Mouse (Mus musculus): Measurements from ENCODE around the gene Rpn2. TPM values are rescaled to one million over a fixed set of nuclear protein-coding genes. Genes with fewer than 3 reads are reported as not detected.

The Rpn2 gene
- polyA plus RNA-seq, 1 experiment from 2014 or later, result 302 TPM

GRCm38 (mm10) chr2:157316358-157316933 is 37.6 kb downstream of the Rpn2 start:
- Histone ChIP-seq H3K27ac (ENCODE audit: low read depth, low read length) (no peak overlapping the region), H3K27me3 (replicated peaks; ENCODE audit: control insufficient read depth, insufficient read depth, low read length) (no peaks in the 10 kb centered on the region), H3K4me2 (no peak overlapping the region), H3K9me3 (ENCODE audit: control insufficient read depth, low read length) (no peaks in the 10 kb centered on the region), H3K36me3 (ENCODE audit: control insufficient read depth, insufficient read depth, low read length) (peaks cover 66% of the 10 kb centered on the region), H3K4me1 (replicated peaks; ENCODE audit: control insufficient read depth, insufficient read depth, low read length) (no peaks in the 10 kb centered on the region), H3K9ac (ENCODE audit: low read depth, low read length) (no peak overlapping the region), H3K4me3 (ENCODE audit: low read depth, low read length) (no peak overlapping the region)
- 94% methylated on average over 14 of the region's 14 CpGs for WGBS
- no peak for DNase-seq (ENCODE audit: low spot score)
- ATAC-seq (replicated peaks; ENCODE audit: low FRiP score), result no peak

GRCm38 (mm10) chr2:157317220-157317619 is 38.4 kb downstream of the Rpn2 start:
- Histone ChIP-seq H3K4me2 (no peak overlapping the region), H3K27me3 (replicated peaks; ENCODE audit: control insufficient read depth, insufficient read depth, low read length) (no peaks in the 10 kb centered on the region), H3K9me3 (ENCODE audit: control insufficient read depth, low read length) (no peaks in the 10 kb centered on the region), H3K4me1 (replicated peaks; ENCODE audit: control insufficient read depth, insufficient read depth, low read length) (no peaks in the 10 kb centered on the region), H3K4me3 (ENCODE audit: low read depth, low read length) (no peak overlapping the region), H3K27ac (ENCODE audit: low read depth, low read length) (no peak overlapping the region), H3K36me3 (ENCODE audit: control insufficient read depth, insufficient read depth, low read length) (peaks cover 72% of the 10 kb centered on the region), H3K9ac (ENCODE audit: low read depth, low read length) (no peak overlapping the region)
- no peak for ATAC-seq (replicated peaks; ENCODE audit: low FRiP score)
- no peak for DNase-seq (ENCODE audit: low spot score)
- 90% methylated on average over 6 of the region's 6 CpGs for WGBS

DNA sequence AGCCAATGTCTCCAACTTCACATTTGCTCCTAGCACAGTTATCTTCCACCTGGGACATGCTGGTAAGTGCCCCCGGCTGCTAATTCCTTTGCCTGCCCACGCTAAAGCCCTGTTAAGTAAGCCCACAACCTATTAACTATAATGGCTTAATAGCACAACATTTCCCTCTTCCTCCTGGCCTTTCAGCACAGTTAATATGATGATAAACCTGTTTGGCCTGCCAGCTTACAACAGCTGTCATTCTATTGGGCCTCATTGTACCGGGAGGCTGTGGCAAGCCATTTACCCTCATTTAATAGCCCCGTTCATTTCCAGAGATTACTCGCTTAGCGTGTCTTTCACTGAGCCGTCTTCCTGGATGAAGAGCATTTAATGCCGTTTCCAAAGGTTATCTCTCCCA is 41.3 kb downstream of the Rpn2 start:
- ATAC-seq (replicated peaks; ENCODE audit: low FRiP score) (no peak), DNase-seq (ENCODE audit: low spot score) (no peak)
- no peak overlapping the region for H3K4me2 ChIP-seq
- H3K4me3 ChIP-seq (ENCODE audit: low read depth, low read length), result no peak overlapping the region
- H3K9me3 ChIP-seq (ENCODE audit: control insufficient read depth, low read length), result no peaks in the 10 kb centered on the region
- H3K27me3 ChIP-seq (replicated peaks; ENCODE audit: control insufficient read depth, insufficient read depth, low read length), result no peaks in the 10 kb centered on the region
- H3K9ac ChIP-seq (ENCODE audit: low read depth, low read length), result no peak overlapping the region
- no peaks in the 10 kb centered on the region for H3K4me1 ChIP-seq (replicated peaks; ENCODE audit: control insufficient read depth, insufficient read depth, low read length)
- WGBS, result 90% methylated on average over 8 of the region's 8 CpGs
- H3K36me3 ChIP-seq (ENCODE audit: control insufficient read depth, insufficient read depth, low read length), result peaks cover 66% of the 10 kb centered on the region
- H3K27ac ChIP-seq (ENCODE audit: low read depth, low read length), result no peak overlapping the region

- Histone ChIP-seq H3K9ac (ENCODE audit: low read depth, low read length) (no peak overlapping the region), H3K4me3 (ENCODE audit: low read depth, low read length) (no peak overlapping the region), H3K4me1 (replicated peaks; ENCODE audit: control insufficient read depth, insufficient read depth, low read length) (no peaks in the 10 kb centered on the region), H3K27ac (ENCODE audit: low read depth, low read length) (no peak overlapping the region), H3K9me3 (ENCODE audit: control insufficient read depth, low read length) (no peaks in the 10 kb centered on the region), H3K4me2 (no peak overlapping the region), H3K27me3 (replicated peaks; ENCODE audit: control insufficient read depth, insufficient read depth, low read length) (no peaks in the 10 kb centered on the region), H3K36me3 (ENCODE audit: control insufficient read depth, insufficient read depth, low read length) (peaks cover 63% of the 10 kb centered on the region)
- 83% methylated on average over 5 of the region's 5 CpGs for WGBS
- ATAC-seq (replicated peaks; ENCODE audit: low FRiP score) (no peak), DNase-seq (ENCODE audit: low spot score) (no peak)
Measured at GRCm38 (mm10) chr2:157320886-157321285, 42.1 kb downstream of the Rpn2 start.

DNA sequence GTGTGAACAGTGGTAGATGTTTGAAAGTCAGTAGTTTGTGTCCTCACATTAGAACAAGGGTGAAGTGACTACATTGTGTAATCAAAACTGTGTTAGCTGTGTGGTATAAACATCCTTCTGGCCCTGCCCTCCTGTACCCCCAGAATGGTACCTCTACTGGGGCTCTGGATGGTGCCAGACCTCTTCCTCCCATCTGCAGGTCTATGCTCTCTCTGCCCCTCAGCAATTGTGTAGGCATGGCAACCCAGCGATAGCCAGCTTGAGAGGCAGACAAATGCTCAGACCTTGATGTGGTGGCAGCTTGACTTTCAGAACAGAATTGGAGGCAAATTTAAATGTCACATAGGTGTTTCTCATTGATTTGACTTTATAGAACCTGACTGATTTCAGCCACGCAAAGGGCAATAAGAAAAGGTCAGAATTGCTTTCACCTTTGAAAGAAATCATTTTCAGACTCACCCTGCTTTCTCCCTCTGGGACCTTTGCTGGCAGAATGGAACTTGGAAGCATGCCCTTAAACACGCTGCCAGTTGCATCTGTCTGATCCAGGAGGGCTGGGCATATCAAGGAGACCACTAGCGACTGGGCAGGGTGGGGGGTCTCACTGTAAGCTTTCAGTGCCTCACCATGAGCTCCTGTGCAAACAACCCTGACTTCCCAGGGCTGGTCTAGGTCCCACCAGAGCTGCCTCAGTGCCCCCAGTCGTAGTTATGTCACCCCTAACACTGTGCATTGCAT is 43.4 kb downstream of the Rpn2 start:
- Histone ChIP-seq H3K9ac (ENCODE audit: low read depth, low read length) (no peak overlapping the region), H3K27ac (ENCODE audit: low read depth, low read length) (no peak overlapping the region), H3K9me3 (ENCODE audit: control insufficient read depth, low read length) (no peaks in the 10 kb centered on the region), H3K4me2 (no peak overlapping the region), H3K27me3 (replicated peaks; ENCODE audit: control insufficient read depth, insufficient read depth, low read length) (no peaks in the 10 kb centered on the region), H3K4me1 (replicated peaks; ENCODE audit: control insufficient read depth, insufficient read depth, low read length) (no peaks in the 10 kb centered on the region), H3K36me3 (ENCODE audit: control insufficient read depth, insufficient read depth, low read length) (peaks cover 65% of the 10 kb centered on the region), H3K4me3 (ENCODE audit: low read depth, low read length) (no peak overlapping the region)
- 89% methylated on average over 5 of the region's 5 CpGs for WGBS
- DNase-seq (ENCODE audit: low spot score) (no peak), ATAC-seq (replicated peaks; ENCODE audit: low FRiP score) (no peak)

DNA sequence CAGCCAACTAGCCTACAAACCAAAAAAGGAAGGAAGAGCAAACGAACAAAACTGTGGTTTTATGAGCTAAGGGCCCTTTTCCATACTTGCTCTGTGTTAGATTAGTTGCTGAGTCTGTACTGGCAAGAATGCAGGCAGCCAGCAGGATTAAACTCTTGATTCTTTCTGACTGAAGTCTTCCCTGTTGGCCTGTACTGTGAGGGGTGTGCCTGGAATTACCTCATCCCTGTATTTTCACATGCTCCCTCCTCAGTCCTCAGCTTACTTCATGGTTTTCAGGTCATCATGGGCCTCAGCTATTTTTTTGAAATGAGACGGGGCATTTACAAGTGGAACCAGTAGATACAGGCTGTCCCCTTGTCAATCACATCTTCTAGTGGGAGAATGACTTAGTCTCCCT is 46.4 kb downstream of the Rpn2 start:
- Histone ChIP-seq H3K4me2 (no peak overlapping the region), H3K27me3 (replicated peaks; ENCODE audit: control insufficient read depth, insufficient read depth, low read length) (no peaks in the 10 kb centered on the region), H3K4me1 (replicated peaks; ENCODE audit: control insufficient read depth, insufficient read depth, low read length) (no peaks in the 10 kb centered on the region; the same call in 1 of the 2 replicates), H3K27ac (ENCODE audit: low read depth, low read length) (no peak overlapping the region), H3K4me3 (ENCODE audit: low read depth, low read length) (no peak overlapping the region), H3K36me3 (ENCODE audit: control insufficient read depth, insufficient read depth, low read length) (peaks cover 51% of the 10 kb centered on the region), H3K9me3 (ENCODE audit: control insufficient read depth, low read length) (no peaks in the 10 kb centered on the region), H3K9ac (ENCODE audit: low read depth, low read length) (no peak overlapping the region)
- DNase-seq (ENCODE audit: low spot score), result no peak
- ATAC-seq (replicated peaks; ENCODE audit: low FRiP score), result no peak
- WGBS, result 77% methylated on average over 2 of the region's 2 CpGs

- Histone ChIP-seq H3K27me3 (replicated peaks; ENCODE audit: control insufficient read depth, insufficient read depth, low read length) (no peaks in the 10 kb centered on the region), H3K9ac (ENCODE audit: low read depth, low read length) (no peak overlapping the region), H3K36me3 (ENCODE audit: control insufficient read depth, insufficient read depth, low read length) (peaks cover 27% of the 10 kb centered on the region), H3K4me3 (ENCODE audit: low read depth, low read length) (no peak overlapping the region), H3K4me1 (replicated peaks; ENCODE audit: control insufficient read depth, insufficient read depth, low read length) (no peaks in the 10 kb centered on the region; the same call in 1 of the 2 replicates), H3K27ac (ENCODE audit: low read depth, low read length) (no peak overlapping the region), H3K4me2 (no peak overlapping the region), H3K9me3 (ENCODE audit: control insufficient read depth, low read length) (no peaks in the 10 kb centered on the region)
- ATAC-seq (replicated peaks; ENCODE audit: low FRiP score) (no peak), DNase-seq (ENCODE audit: low spot score) (no peak)
- WGBS, result 57% methylated on average over 5 of the region's 5 CpGs
Measured at GRCm38 (mm10) chr2:157328106-157328505, 49.3 kb downstream of the Rpn2 start.

GRCm38 (mm10) chr2:157328570-157328969 is 49.8 kb downstream of the Rpn2 start:
- Histone ChIP-seq H3K36me3 (ENCODE audit: control insufficient read depth, insufficient read depth, low read length) (peaks cover 23% of the 10 kb centered on the region), H3K9me3 (ENCODE audit: control insufficient read depth, low read length) (no peaks in the 10 kb centered on the region), H3K4me2 (no peak overlapping the region), H3K4me1 (replicated peaks; ENCODE audit: control insufficient read depth, insufficient read depth, low read length) (no peaks in the 10 kb centered on the region; the same call in 1 of the 2 replicates), H3K27me3 (replicated peaks; ENCODE audit: control insufficient read depth, insufficient read depth, low read length) (no peaks in the 10 kb centered on the region), H3K9ac (ENCODE audit: low read depth, low read length) (no peak overlapping the region), H3K27ac (ENCODE audit: low read depth, low read length) (no peak overlapping the region), H3K4me3 (ENCODE audit: low read depth, low read length) (no peak overlapping the region)
- no peak for DNase-seq (ENCODE audit: low spot score)
- WGBS, result 60% methylated on average over 11 of the region's 11 CpGs
- no peak for ATAC-seq (replicated peaks; ENCODE audit: low FRiP score)

GRCm38 (mm10) chr2:157332059-157332458 is 53.2 kb downstream of the Rpn2 start:
- Histone ChIP-seq H3K36me3 (ENCODE audit: control insufficient read depth, insufficient read depth, low read length) (peaks cover 5% of the 10 kb centered on the region; the same call in 1 of the 2 replicates), H3K4me3 (ENCODE audit: low read depth, low read length) (no peak overlapping the region), H3K9me3 (ENCODE audit: control insufficient read depth, low read length) (no peaks in the 10 kb centered on the region), H3K9ac (ENCODE audit: low read depth, low read length) (no peak overlapping the region), H3K4me1 (replicated peaks; ENCODE audit: control insufficient read depth, insufficient read depth, low read length) (no peaks in the 10 kb centered on the region; the same call in 1 of the 2 replicates), H3K27me3 (replicated peaks; ENCODE audit: control insufficient read depth, insufficient read depth, low read length) (no peaks in the 10 kb centered on the region), H3K4me2 (no peak overlapping the region), H3K27ac (ENCODE audit: low read depth, low read length) (no peak overlapping the region)
- DNase-seq (ENCODE audit: low spot score) (no peak), ATAC-seq (replicated peaks; ENCODE audit: low FRiP score) (no peak)
- WGBS, result 89% methylated on average over 5 of the region's 5 CpGs
